14 mouse cellular contexts compared by ENCODE assay signal in the genomic region with DNA sequence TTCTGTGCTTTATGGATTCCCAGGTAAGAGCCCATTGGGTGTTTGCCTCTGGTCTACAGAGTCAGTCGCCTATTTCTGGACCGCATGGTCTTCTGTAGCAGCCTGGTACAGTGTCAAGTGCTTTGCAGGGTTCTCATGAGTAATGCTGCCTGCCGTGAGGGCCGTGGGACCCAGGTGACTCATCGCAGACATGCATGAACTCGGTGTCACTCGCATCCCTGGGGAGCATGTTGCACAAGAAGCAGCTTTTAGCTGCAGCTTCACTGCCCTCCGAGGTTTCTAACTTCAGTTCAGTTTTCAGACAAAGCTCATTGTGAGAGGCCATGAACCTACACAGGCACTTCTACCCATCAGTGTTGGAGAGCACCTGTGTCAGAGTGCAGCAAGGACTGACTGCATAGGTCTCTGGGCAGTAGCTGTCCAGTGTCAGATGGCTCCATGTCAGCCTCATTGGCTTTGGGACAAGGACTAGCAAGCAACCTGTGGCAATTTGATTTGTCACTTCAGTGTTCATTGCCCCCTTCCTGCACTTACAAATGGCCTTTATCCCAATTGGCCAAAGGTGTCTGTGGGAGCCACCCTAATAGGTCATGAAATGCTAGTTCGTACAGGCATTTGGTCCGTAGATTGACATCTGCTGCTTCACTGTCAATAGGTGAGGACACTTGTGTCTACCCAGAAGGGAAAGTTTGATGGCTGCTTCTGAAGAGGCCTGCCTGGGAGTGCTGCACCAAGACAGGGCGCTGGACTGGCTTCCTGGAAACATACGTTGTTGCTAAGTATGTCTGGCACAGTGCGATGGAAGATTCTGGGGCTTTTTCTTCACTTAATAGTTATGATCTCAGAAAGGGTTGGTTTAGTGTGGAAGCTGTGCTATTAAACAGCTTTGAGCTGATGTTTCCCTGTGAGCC. TPM values are rescaled to one million over a fixed set of nuclear protein-coding genes. Genes with fewer than 3 reads are reported as not detected.
DNase-seq lines count a peak whose midpoint lies in the region; ATAC-seq and TF ChIP-seq lines count a peak whose summit lies in the region.
"Had no signal": no experiment of that assay in that cellular context is flagged by ENCODE, and none has a peak within 500 bp of the region (broad histone marks: within the 10 kb centered on the region; RNA-seq: fewer than 3 reads in every experiment).

No protein-coding gene starts in this region.

- 66% methylated on average over 13 of the region's 13 CpGs for WGBS in lung, postnatal 0 days
- WGBS in olfactory bulb, adult 2 months, result 45% methylated on average over 13 of the region's 13 CpGs

- no peak for TF ChIP-seq EP300 in lung, postnatal 0 days (IDR thresholded peaks at IDR 0.05)
- TF ChIP-seq EP300 in CH12.LX (IDR thresholded peaks at IDR 0.05; ENCODE audit: low read length), result peak; percentile 52; the same call in 1 of the 2 replicates

- H3K79me2 ChIP-seq in CH12.LX (replicated peaks; ENCODE audit: control insufficient read depth, extremely low read depth, insufficient read depth, poor library complexity, severe bottlenecking), result peaks cover 96% of the 10 kb centered on the region

- H3K9ac ChIP-seq in lung, postnatal 0 days (replicated peaks; ENCODE audit: low read depth), result no peak overlapping the region
- H3K9ac ChIP-seq in CH12.LX (ENCODE audit: insufficient read depth, low read depth), result no peak overlapping the region
- H3K9ac ChIP-seq: forebrain, embryonic 12.5 days; hindbrain, embryonic 14.5 days; liver, embryonic 12.5 days had no signal

- TF ChIP-seq CTCF in lung, postnatal 0 days (IDR thresholded peaks at IDR 0.05), result no peak
- TF ChIP-seq CTCF in CH12.LX (conservative IDR thresholded peaks at IDR 0.05 in 1 of 2, IDR thresholded peaks at IDR 0.05 in 1 of 2; ENCODE audit: low read depth in 2 of 2, low read length in 2 of 2), result no peak
- no peak for TF ChIP-seq CTCF in olfactory bulb, adult 2 months (IDR thresholded peaks at IDR 0.05; ENCODE audit: insufficient read depth, low read depth, low read length)

- peak overlapping the region; percentile 65 for H3K27ac ChIP-seq in lung, postnatal 0 days (ENCODE audit: low read length)
- peak overlapping the region; percentile 59; the same call in 1 of the 2 replicates for H3K27ac ChIP-seq in CH12.LX (ENCODE audit: insufficient read depth, low read depth)
- 0 out of 2 replicates have a peak overlapping the region, but pooled peaks have one; percentile 0 for H3K27ac ChIP-seq in olfactory bulb, adult 2 months (ENCODE audit: insufficient read depth, low read depth, low read length)
- H3K27ac ChIP-seq: forebrain, embryonic 12.5 days; hindbrain, embryonic 14.5 days; layer of hippocampus, adult 2 months; liver, embryonic 12.5 days had no signal

- H3K4me3 ChIP-seq in lung, postnatal 0 days (ENCODE audit: low read depth, low read length), result no peak overlapping the region
- no peak overlapping the region for H3K4me3 ChIP-seq in CH12.LX (replicated peaks in 1 of 3; ENCODE audit: low read depth in 2 of 3, low read length in 2 of 3, poor library complexity in 1 of 3)
- no peak overlapping the region for H3K4me3 ChIP-seq in olfactory bulb, adult 2 months (ENCODE audit: insufficient read depth, low read depth, low read length)
- H3K4me3 ChIP-seq: forebrain, embryonic 12.5 days; layer of hippocampus, adult 2 months; liver, embryonic 12.5 days had no signal

- dilution Hi-C loops in CH12.LX (cut with MboI; ENCODE audit: extremely low pct_ligation_motif_present, extremely low pct_unique_long_range_greater_than_20kb, low sequenced_read_pairs), result no loop called here

- DNase-seq in lung, postnatal 0 days (ENCODE audit: low spot score), result peak; percentile 58
- DNase-seq in lung, postnatal 14 days, result no peak
- DNase-seq in CH12.LX (ENCODE audit: extremely low read depth), result peak; percentile 72
- DNase-seq in adrenal gland, postnatal 10 days, result peak; percentile 63
- no peak for DNase-seq in thymus, postnatal 14 days
- no peak for DNase-seq in frontal cortex, postnatal 14 days (ENCODE audit: low spot score in 2 of 2)
- DNase-seq: right cerebral cortex, postnatal 25 days; thymus, adult 18-20 months had no signal

- no peaks in the 10 kb centered on the region for H3K36me3 ChIP-seq in lung, postnatal 0 days (ENCODE audit: insufficient read depth, low read length)
- peaks cover 0 to 66% of the 10 kb centered on the region in 2 experiments for H3K36me3 ChIP-seq in CH12.LX (replicated peaks in 1 of 2; ENCODE audit: control insufficient read depth in 1 of 2, insufficient read depth in 1 of 2, low read length in 1 of 2)
- H3K36me3 ChIP-seq: forebrain, embryonic 12.5 days had no signal

- no peak for TF ChIP-seq RAD21 in CH12.LX (IDR thresholded peaks at IDR 0.05; ENCODE audit: low read depth, low read length)

- peaks cover 35% of the 10 kb centered on the region for H3K4me1 ChIP-seq in lung, postnatal 0 days (ENCODE audit: insufficient read depth, low read depth, low read length)
- peaks cover 79 to 98% of the 10 kb centered on the region in 2 experiments for H3K4me1 ChIP-seq in CH12.LX (ENCODE audit: control insufficient read depth in 1 of 2, insufficient read depth in 2 of 2)
- H3K4me1 ChIP-seq in olfactory bulb, adult 2 months (ENCODE audit: control insufficient read depth, insufficient read depth, low read length), result peaks cover 59% of the 10 kb centered on the region

- H3K4me2 ChIP-seq in lung, postnatal 0 days (replicated peaks; ENCODE audit: low read depth, low read length), result no peak overlapping the region
- peak overlapping the region; percentile 32; the same call in 1 of the 2 replicates for H3K4me2 ChIP-seq in CH12.LX (ENCODE audit: insufficient read depth, low read depth, poor library complexity, severe bottlenecking)
- H3K4me2 ChIP-seq: forebrain, embryonic 12.5 days; hindbrain, embryonic 14.5 days; liver, embryonic 12.5 days had no signal

- H3K9me3 ChIP-seq in lung, postnatal 0 days (ENCODE audit: low read length), result no peaks in the 10 kb centered on the region
- H3K9me3 ChIP-seq in CH12.LX (replicated peaks; ENCODE audit: low read length), result no peaks in the 10 kb centered on the region
- H3K9me3 ChIP-seq: forebrain, embryonic 12.5 days; liver, embryonic 12.5 days had no signal

- H3K27me3 ChIP-seq in lung, postnatal 0 days (replicated peaks; ENCODE audit: insufficient read depth, low read length), result no peaks in the 10 kb centered on the region
- no peaks in the 10 kb centered on the region for H3K27me3 ChIP-seq in CH12.LX (replicated peaks)
- H3K27me3 ChIP-seq: forebrain, embryonic 12.5 days; liver, embryonic 12.5 days had no signal

- no peak for TF ChIP-seq POLR2A in CH12.LX (IDR thresholded peaks at IDR 0.05; ENCODE audit: low read depth, low read length)
- TF ChIP-seq POLR2A in olfactory bulb, adult 2 months (IDR thresholded peaks at IDR 0.05; ENCODE audit: insufficient read depth, low read depth, low read length), result no peak

- in situ Hi-C loops in CH12.LX (cut with MboI; ENCODE audit: low pct_ligation_motif_present, low pct_unique_long_range_greater_than_20kb, low sequenced_read_pairs), result no loop called here

- ATAC-seq in lung, postnatal 0 days, result no peak
- ATAC-seq: liver, embryonic 12.5 days had no signal

TF ChIP-seq in CH12.LX, 34 proteins besides CTCF, POLR2A, EP300 and RAD21 (continues in another document):
- TF ChIP-seq TBP (conservative IDR thresholded peaks at IDR 0.05; ENCODE audit: low read depth, low read length) (no peak), KAT2A (IDR thresholded peaks at IDR 0.05; ENCODE audit: insufficient replicate concordance, low read length) (no peak), MEF2A (IDR thresholded peaks at IDR 0.05; ENCODE audit: borderline replicate concordance, low read depth, low read length) (no peak), MXI1 (IDR thresholded peaks at IDR 0.05; ENCODE audit: low read depth, low read length) (peak; percentile 75; the same call in 1 of the 2 replicates), MAFK (IDR thresholded peaks at IDR 0.05; ENCODE audit: insufficient replicate concordance, low read length) (no peak), CHD1 (IDR thresholded peaks at IDR 0.05; ENCODE audit: low read depth, low read length) (no peak), CHD2 (IDR thresholded peaks at IDR 0.05; ENCODE audit: low read length) (no peak), JUND (conservative IDR thresholded peaks at IDR 0.05; ENCODE audit: low read depth, low read length) (0 out of 2 replicates have a peak, but pooled peaks have one; percentile 13), ETS1 (conservative IDR thresholded peaks at IDR 0.05; ENCODE audit: low read depth, low read length) (peak; percentile 94), MAZ (IDR thresholded peaks at IDR 0.05; ENCODE audit: low read depth, low read length) (no peak), USF1 (IDR thresholded peaks at IDR 0.05; ENCODE audit: low read depth, low read length) (no peak), SIN3A (IDR thresholded peaks at IDR 0.05; ENCODE audit: low read length) (no peak), SMC3 (IDR thresholded peaks at IDR 0.05; ENCODE audit: low read depth, low read length) (no peak), BHLHE40 (IDR thresholded peaks at IDR 0.05; ENCODE audit: low read depth, low read length) (peak; percentile 87), MYC (IDR thresholded peaks at IDR 0.05; ENCODE audit: low read depth, low read length) (peak; percentile 27; the same call in 1 of the 2 replicates), IRF4 (IDR thresholded peaks at IDR 0.05; ENCODE audit: low read depth, low read length) (peak; percentile 45), JUN (IDR thresholded peaks at IDR 0.05; ENCODE audit: insufficient read depth, low read depth, low read length) (peak; percentile 47; the same call in 1 of the 2 replicates), TCF12 (IDR thresholded peaks at IDR 0.05; ENCODE audit: low read depth, low read length) (peak; percentile 49; the same call in 1 of the 2 replicates), MAX (IDR thresholded peaks at IDR 0.05; ENCODE audit: low read length) (no peak), UBTF (IDR thresholded peaks at IDR 0.05; ENCODE audit: low read depth, low read length) (no peak)

RNA-seq across cellular contexts. Expression of gene Ptpn1, which starts 19.7 kb away (rescaled TPM):
- 81.2 and 94.5 TPM in 2 replicates for polyA plus RNA-seq in lung, postnatal 0 days (2015; fragmentation: Nextera tagmentation; extraction: Ambion mirVana)
- total RNA-seq in CH12.LX (2012; rRNA removed) (77.6 and 90.0 TPM in 2 replicates), CH12.LX (2014; rRNA removed) (69.8 and 78.5 TPM in 2 replicates)
- 131 and 139 TPM in 2 replicates for polyA plus RNA-seq in CH12.LX (2012; ENCODE audit: insufficient read length, low read depth)
- total RNA-seq in adrenal gland, postnatal 10 days (2021), result 10 to 100 TPM; 43.1 to 50.2 TPM
- not detected in 2 replicates for polyA plus RNA-seq in olfactory bulb, adult 2 months (2012; ENCODE audit: insufficient read depth, insufficient read length, low replicate concordance, missing spikeins)

RNA-seq across cellular contexts. Expression of gene Ripor3, which starts 58.9 kb away (rescaled TPM):
- 1.00 and 1.1 TPM in 2 replicates for polyA plus RNA-seq in lung, postnatal 0 days (2015; fragmentation: Nextera tagmentation; extraction: Ambion mirVana)
- total RNA-seq in CH12.LX (2012; rRNA removed) (0.17 TPM in 1 of 2 replicates, not detected in the other), CH12.LX (2014; rRNA removed) (not detected in 2 replicates)
- polyA plus RNA-seq in CH12.LX (2012; ENCODE audit: insufficient read length, low read depth), result not detected in 2 replicates
- 1 to 10 TPM; 3.2 to 4.6 TPM for total RNA-seq in adrenal gland, postnatal 10 days (2021)
- not detected in 2 replicates for polyA plus RNA-seq in olfactory bulb, adult 2 months (2012; ENCODE audit: insufficient read depth, insufficient read length, low replicate concordance, missing spikeins)
- total RNA-seq: megakaryocyte progenitor cell, adult 5-6 weeks had no signal

Comparison
In these comparisons a context has a peak if more than half of its experiments do, and no peak if none do; other contexts are left out.
1. DNase-seq: peak in lung, postnatal 0 days (single experiment), CH12.LX (single experiment) and adrenal gland, postnatal 10 days (single experiment); none in lung, postnatal 14 days (single experiment), thymus, postnatal 14 days (single experiment) and frontal cortex, postnatal 14 days (0 of 2).
2. H3K27ac ChIP-seq: peak in every context shown above with its lines; median percentile 65 in lung, postnatal 0 days; 59 in CH12.LX; 0 in olfactory bulb, adult 2 months.